Mouse (Mus musculus): ENCODE data around the gene Dnase1l2. TPM values are rescaled to one million over a fixed set of nuclear protein-coding genes. Genes with fewer than 3 reads are reported as not detected.

Gene Dnase1l2
- polyA plus RNA-seq, 1 experiment from 2014 or later: 8.7 TPM

DNA sequence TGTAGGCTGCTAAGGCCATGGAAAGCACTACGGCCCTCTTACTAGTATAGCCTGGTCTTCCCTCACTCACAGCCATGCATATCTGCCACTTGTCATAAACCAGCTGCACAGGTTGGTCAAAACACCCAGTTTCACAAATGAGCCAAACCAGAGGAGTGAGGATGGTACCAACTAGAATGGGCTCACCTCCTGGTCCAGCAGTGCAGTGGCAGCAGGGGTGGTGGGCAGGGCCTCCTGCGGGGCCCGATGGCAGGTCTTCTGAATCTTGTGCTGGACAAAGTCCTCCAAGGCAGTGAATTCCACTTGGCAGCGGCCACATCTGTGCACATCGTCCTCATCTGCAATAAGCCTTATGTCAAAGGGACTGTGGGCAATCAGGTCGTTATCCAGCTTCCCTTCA lies 8.3 kb upstream of the Dnase1l2 start:
- Histone ChIP-seq H3K36me3 (peaks cover 53% of the 10 kb centered on the region), H3K4me1 (peaks cover 39% of the 10 kb centered on the region), H3K9me3 (replicated peaks) (no peaks in the 10 kb centered on the region), H3K4me3 (replicated peaks) (no peak overlapping the region), H3K27ac (replicated peaks) (no peak overlapping the region), H3K27me3 (replicated peaks) (no peaks in the 10 kb centered on the region), H3K9ac (replicated peaks) (no peak overlapping the region), H3K4me2 (no peak overlapping the region)
- WGBS: 88% methylated on average over 6 of the region's 6 CpGs
- ATAC-seq (ENCODE audit: low FRiP score): no peak

DNA sequence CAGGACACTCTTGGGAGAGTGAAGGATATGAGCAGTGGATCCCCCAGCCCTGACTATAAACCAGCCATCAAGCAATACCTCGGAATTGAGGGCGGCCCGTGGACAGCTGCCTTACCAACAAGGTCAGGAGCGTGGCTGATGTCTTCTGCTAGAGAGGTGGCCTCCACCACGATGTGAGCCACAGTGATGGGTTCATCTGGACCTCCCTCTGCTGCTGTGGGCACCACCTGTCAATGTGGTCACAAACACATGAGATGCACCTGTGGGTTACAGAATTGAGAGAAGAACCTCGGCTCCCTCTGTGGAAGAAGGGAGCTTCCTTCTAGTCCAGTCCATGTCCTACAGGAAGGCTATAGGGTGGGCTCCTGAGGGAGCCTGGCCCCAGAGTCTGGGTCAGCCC lies 6.6 kb upstream of the Dnase1l2 start:
- Histone ChIP-seq H3K36me3 (peaks cover 70% of the 10 kb centered on the region), H3K9me3 (replicated peaks) (no peaks in the 10 kb centered on the region), H3K27ac (replicated peaks) (no peak overlapping the region), H3K27me3 (replicated peaks) (no peaks in the 10 kb centered on the region), H3K9ac (replicated peaks) (no peak overlapping the region), H3K4me3 (replicated peaks) (no peak overlapping the region), H3K4me2 (no peak overlapping the region), H3K4me1 (peaks cover 32% of the 10 kb centered on the region)
- no peak for ATAC-seq (ENCODE audit: low FRiP score)
- WGBS: 91% methylated on average over 6 of the region's 6 CpGs

- no peak overlapping the region for H3K9ac ChIP-seq (replicated peaks)
- peaks cover 92% of the 10 kb centered on the region for H3K36me3 ChIP-seq
- H3K4me3 ChIP-seq (replicated peaks): no peak overlapping the region
- no peak for ATAC-seq (ENCODE audit: low FRiP score)
- H3K4me1 ChIP-seq: 0 out of 2 replicates have a peak, but pooled peaks cover 5% of the 10 kb centered on the region
- H3K27me3 ChIP-seq (replicated peaks): no peaks in the 10 kb centered on the region
- no peak overlapping the region for H3K4me2 ChIP-seq
- H3K9me3 ChIP-seq (replicated peaks): no peaks in the 10 kb centered on the region
- no peak overlapping the region for H3K27ac ChIP-seq (replicated peaks)
- WGBS: 98% methylated on average over 8 of the region's 8 CpGs
These were observed 3.7 kb upstream of the Dnase1l2 start for GRCm38 (mm10) chr17:24446590-24446989.

GRCm38 (mm10) chr17:24443409-24443808 lies 504 bp upstream of the Dnase1l2 start:
- no peaks in the 10 kb centered on the region for H3K9me3 ChIP-seq (replicated peaks)
- H3K36me3 ChIP-seq: peaks cover 88% of the 10 kb centered on the region
- no peaks in the 10 kb centered on the region for H3K27me3 ChIP-seq (replicated peaks)
- no peak overlapping the region for H3K4me3 ChIP-seq (replicated peaks)
- no peak overlapping the region for H3K27ac ChIP-seq (replicated peaks)
- H3K4me2 ChIP-seq: no peak overlapping the region
- no peak for ATAC-seq (ENCODE audit: low FRiP score)
- no peak overlapping the region for H3K9ac ChIP-seq (replicated peaks)
- no peaks in the 10 kb centered on the region for H3K4me1 ChIP-seq
- WGBS: 94% methylated on average over 4 of the region's 4 CpGs

- no peak overlapping the region for H3K9ac ChIP-seq (replicated peaks)
- H3K27me3 ChIP-seq (replicated peaks): no peaks in the 10 kb centered on the region
- peaks cover 87% of the 10 kb centered on the region for H3K36me3 ChIP-seq
- H3K4me1 ChIP-seq: no peaks in the 10 kb centered on the region
- H3K27ac ChIP-seq (replicated peaks): no peak overlapping the region
- no peak overlapping the region for H3K4me3 ChIP-seq (replicated peaks)
- WGBS: 89% methylated on average over 14 of the region's 14 CpGs
- H3K4me2 ChIP-seq: no peak overlapping the region
- H3K9me3 ChIP-seq (replicated peaks): no peaks in the 10 kb centered on the region
- no peak for ATAC-seq (ENCODE audit: low FRiP score)
These were observed 798 bp downstream of the Dnase1l2 start for GRCm38 (mm10) chr17:24442107-24442506.

GRCm38 (mm10) chr17:24441148-24441547 lies 1.8 kb downstream of the Dnase1l2 start:
- WGBS: 52% methylated on average over 2 of the region's 2 CpGs
- Histone ChIP-seq H3K27me3 (replicated peaks) (no peaks in the 10 kb centered on the region), H3K4me1 (no peaks in the 10 kb centered on the region), H3K9ac (replicated peaks) (no peak overlapping the region), H3K4me2 (no peak overlapping the region), H3K27ac (replicated peaks) (no peak overlapping the region), H3K4me3 (replicated peaks) (no peak overlapping the region), H3K36me3 (peaks cover 84% of the 10 kb centered on the region), H3K9me3 (replicated peaks) (no peaks in the 10 kb centered on the region)
- no peak for ATAC-seq (ENCODE audit: low FRiP score)

DNA sequence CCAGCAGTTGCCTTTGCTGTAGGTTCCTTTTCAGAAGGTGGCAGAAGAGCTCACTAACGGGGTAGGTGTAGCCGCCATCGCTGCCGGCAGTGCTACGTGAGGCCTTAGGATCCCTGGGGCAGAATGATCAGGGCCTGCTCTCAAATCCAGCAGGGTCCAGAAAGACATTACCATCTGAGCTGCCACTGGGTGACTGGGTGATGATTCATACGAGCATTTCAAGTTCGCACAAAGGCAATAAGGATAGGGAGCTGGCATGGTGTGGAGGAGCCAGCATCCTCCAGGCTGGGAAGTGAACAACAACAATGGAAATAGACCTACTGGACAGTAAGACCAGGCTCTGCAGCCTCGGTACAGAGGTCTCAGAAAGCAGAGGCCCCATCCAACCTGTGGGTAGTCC lies 2.5 kb downstream of the Dnase1l2 start:
- no peak overlapping the region for H3K4me3 ChIP-seq (replicated peaks)
- 90% methylated on average over 8 of the region's 8 CpGs for WGBS
- no peak overlapping the region for H3K9ac ChIP-seq (replicated peaks)
- peaks cover 78% of the 10 kb centered on the region for H3K36me3 ChIP-seq
- no peaks in the 10 kb centered on the region for H3K27me3 ChIP-seq (replicated peaks)
- ATAC-seq (ENCODE audit: low FRiP score): no peak
- no peak overlapping the region for H3K27ac ChIP-seq (replicated peaks)
- no peaks in the 10 kb centered on the region for H3K4me1 ChIP-seq
- H3K9me3 ChIP-seq (replicated peaks): no peaks in the 10 kb centered on the region
- H3K4me2 ChIP-seq: no peak overlapping the region

- H3K36me3 ChIP-seq: peaks cover 59% of the 10 kb centered on the region
- H3K4me1 ChIP-seq: no peaks in the 10 kb centered on the region
- no peak overlapping the region for H3K4me2 ChIP-seq
- H3K27ac ChIP-seq (replicated peaks): no peak overlapping the region
- WGBS: 68% methylated on average over 5 of the region's 5 CpGs
- H3K4me3 ChIP-seq (replicated peaks): no peak overlapping the region
- H3K27me3 ChIP-seq (replicated peaks): no peaks in the 10 kb centered on the region
- H3K9me3 ChIP-seq (replicated peaks): no peaks in the 10 kb centered on the region
- H3K9ac ChIP-seq (replicated peaks): no peak overlapping the region
- ATAC-seq (ENCODE audit: low FRiP score): 0 out of 2 replicates have a peak, but pooled peaks have one; percentile 26
These were observed 5.9 kb downstream of the Dnase1l2 start for GRCm38 (mm10) chr17:24437016-24437415.

DNA sequence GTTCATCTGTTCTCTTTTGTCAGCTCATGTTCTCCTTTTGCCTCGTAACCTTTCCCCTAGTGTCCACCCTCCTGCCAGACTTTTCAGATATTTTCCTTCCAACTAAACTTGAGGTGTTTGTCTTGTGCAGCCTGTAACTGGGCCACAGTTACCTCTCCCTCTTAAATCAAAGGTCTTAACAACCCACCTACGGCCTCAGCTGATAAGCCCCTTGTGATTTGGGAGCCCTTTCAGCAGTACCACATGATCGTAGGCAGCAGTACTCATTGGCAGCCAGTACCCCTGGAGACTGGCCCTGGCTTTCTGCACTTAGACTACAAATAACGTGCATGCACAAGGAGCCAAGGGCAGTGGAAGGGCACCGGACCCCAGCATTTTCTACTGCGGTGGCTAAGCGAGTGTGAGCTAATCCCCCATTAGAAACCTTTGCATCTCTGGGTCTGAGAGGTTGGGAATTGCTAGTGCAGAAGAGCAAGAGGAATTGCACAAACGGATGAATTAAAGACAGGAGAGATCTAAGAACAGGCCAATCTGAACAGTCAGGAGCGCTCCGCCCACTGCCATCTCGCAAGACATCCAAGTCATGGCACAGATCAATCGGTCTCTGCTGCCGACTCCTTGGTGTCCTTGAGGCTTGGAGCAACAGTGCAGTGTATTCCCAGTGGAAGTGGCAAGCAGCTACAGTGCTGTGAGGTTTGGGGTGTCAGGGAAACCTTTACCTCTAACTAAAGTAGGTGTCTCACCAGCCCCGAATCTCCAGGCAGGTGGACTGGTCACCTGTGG lies 13.5 kb downstream of the Dnase1l2 start:
- WGBS: 80% methylated on average over 14 of the region's 14 CpGs

GRCm38 (mm10) chr17:24427170-24427557 lies 15.7 kb downstream of the Dnase1l2 start:
- Histone ChIP-seq H3K9ac (replicated peaks) (peak overlapping the region; percentile 87), H3K36me3 (peaks cover 29% of the 10 kb centered on the region), H3K4me2 (peak overlapping the region; percentile 58), H3K4me1 (peaks cover 28% of the 10 kb centered on the region), H3K27me3 (replicated peaks) (no peaks in the 10 kb centered on the region), H3K9me3 (replicated peaks) (no peaks in the 10 kb centered on the region), H3K4me3 (replicated peaks) (peak overlapping the region; percentile 69), H3K27ac (replicated peaks) (peak overlapping the region; percentile 97)
- ATAC-seq (ENCODE audit: low FRiP score): no peak
- WGBS: 4% methylated on average over 8 of the region's 8 CpGs

More for the DNA sequence above, 13.5 kb downstream of the Dnase1l2 start:
- Histone ChIP-seq H3K27me3 (replicated peaks) (no peaks in the 10 kb centered on the region), H3K36me3 (peaks cover 13% of the 10 kb centered on the region), H3K4me3 (replicated peaks) (no peak overlapping the region), H3K27ac (replicated peaks) (no peak overlapping the region), H3K4me1 (peaks cover 28% of the 10 kb centered on the region), H3K9me3 (replicated peaks) (no peaks in the 10 kb centered on the region), H3K9ac (replicated peaks) (no peak overlapping the region), H3K4me2 (no peak overlapping the region)
- ATAC-seq (ENCODE audit: low FRiP score): no peak

DNA sequence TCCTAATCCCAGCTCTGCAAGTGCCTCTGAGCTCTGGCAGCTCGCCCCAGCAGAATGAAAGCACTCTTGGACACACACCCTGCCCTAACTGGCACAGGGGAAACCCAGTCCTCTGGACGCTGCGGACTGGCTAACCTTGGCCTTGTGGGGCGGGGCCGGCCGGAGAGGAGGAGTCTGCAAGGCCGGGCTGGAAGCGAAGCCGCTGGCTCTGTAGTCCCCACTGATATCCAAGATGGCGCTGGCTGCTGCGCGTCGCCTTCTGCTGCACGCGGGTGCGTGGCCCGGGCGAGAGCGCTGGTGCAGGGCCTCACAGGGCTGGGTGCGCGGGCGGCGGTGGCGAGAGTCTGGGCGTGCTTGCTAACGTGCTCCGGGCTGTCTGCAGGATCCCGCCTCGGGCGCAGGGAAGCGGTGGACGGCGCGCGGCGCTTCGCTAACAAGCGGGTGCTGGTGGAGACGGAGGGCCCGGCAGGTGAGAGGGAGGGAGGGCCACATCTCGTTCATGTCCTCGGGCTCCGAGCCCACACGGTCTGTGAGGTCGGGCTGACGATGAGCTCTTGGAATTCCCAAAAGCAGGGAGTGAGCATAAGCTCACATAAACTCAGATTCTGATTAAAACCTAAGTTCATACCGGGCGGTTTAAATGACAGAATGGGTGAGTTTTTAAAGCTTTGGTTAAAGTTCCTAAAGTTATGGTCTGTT lies 16.3 kb downstream of the Dnase1l2 start, which contains the start of gene Eci1:
Gene Eci1 (plus strand): TSS at position 171 of the 699 bp plus-strand sequence.
- H3K4me3 ChIP-seq (replicated peaks): peak within 1 kb of the TSS; percentile 69
- peaks cover 28% of the 10 kb centered on the region for H3K4me1 ChIP-seq
- no peaks in the 10 kb centered on the region for H3K9me3 ChIP-seq (replicated peaks)
- H3K9ac ChIP-seq (replicated peaks): peak within 1 kb of the TSS; percentile 87
- peak within 1 kb of the TSS; percentile 97 for H3K27ac ChIP-seq (replicated peaks)
- peaks cover 35% of the 10 kb centered on the region for H3K36me3 ChIP-seq
- ATAC-seq (ENCODE audit: low FRiP score): peak; percentile 95
- under 1% methylated on average over 48 of the region's 48 CpGs for WGBS
- H3K27me3 ChIP-seq (replicated peaks): no peaks in the 10 kb centered on the region
- H3K4me2 ChIP-seq: peak within 1 kb of the TSS; percentile 58

GRCm38 (mm10) chr17:24425905-24426304 lies 17.0 kb downstream of the Dnase1l2 start:
- WGBS: 72% methylated on average over 7 of the region's 7 CpGs
- H3K36me3 ChIP-seq: peaks cover 42% of the 10 kb centered on the region
- peak overlapping the region; percentile 97 for H3K27ac ChIP-seq (replicated peaks)
- no peaks in the 10 kb centered on the region for H3K27me3 ChIP-seq (replicated peaks)
- no peak; the same call in 1 of the 2 replicates for ATAC-seq (ENCODE audit: low FRiP score)
- peak overlapping the region; percentile 58 for H3K4me2 ChIP-seq
- H3K9ac ChIP-seq (replicated peaks): no peak overlapping the region
- peak overlapping the region; percentile 69; the same call in 1 of the 2 replicates for H3K4me3 ChIP-seq (replicated peaks)
- no peaks in the 10 kb centered on the region for H3K9me3 ChIP-seq (replicated peaks)
- peaks cover 28% of the 10 kb centered on the region for H3K4me1 ChIP-seq

Measured in neural tube, embryonic 15.5 days (tissue).